Mouse (Mus musculus) liver, postnatal 0 days (tissue): ENCODE results near the gene Golga4. TPM values are rescaled to one million over a fixed set of nuclear protein-coding genes. Genes with fewer than 3 reads are reported as not detected.

Experiments
- ATAC-seq: fragments of 200-750 bp; cut with Nextera tagmentation; 2 replicates; pipeline ENCODE4 v1.8.0; 2017; ENCODE audit warnings: mild to moderate bottlenecking, moderate library complexity
- DNase-seq: peaks from one replicate; pipeline ENCODE4 v3.0.0-alpha.2; 2016
- H3K27ac ChIP-seq: fragments of 300-500 bp; sonication (generic); 2 replicates; pipeline ENCODE4 v1.5.1; 2014; ENCODE audit warnings: antibody characterized with exemption, moderate library complexity, mild to moderate bottlenecking, low read depth
- H3K27me3 ChIP-seq: fragments of 300-500 bp; sonication (generic); 2 replicates; pipeline ENCODE4 v1.6.1; 2014; ENCODE audit warnings: low read length, control low read depth, mixed read lengths; ENCODE audit not compliant: insufficient read depth
- H3K36me3 ChIP-seq: fragments of 300-500 bp; sonication (generic); replicated peaks from 2 replicates; pipeline ENCODE4 v1.6.1; 2014; ENCODE audit warnings: mild to moderate bottlenecking, control low read depth, low read length, moderate library complexity, mixed read lengths; ENCODE audit not compliant: insufficient read depth
- H3K4me1 ChIP-seq: fragments of 300-500 bp; sonication (generic); 2 replicates; pipeline ENCODE4 v1.6.1; 2014; ENCODE audit warnings: antibody characterized with exemption, mild to moderate bottlenecking, control low read depth; ENCODE audit not compliant: insufficient read depth
- H3K4me2 ChIP-seq: fragments of 300-500 bp; sonication (generic); 2 replicates; pipeline ENCODE4 v1.6.1; 2014; ENCODE audit warnings: low read depth, mild to moderate bottlenecking, low read length, moderate library complexity, mixed read lengths
- H3K4me3 ChIP-seq: fragments of 300-500 bp; sonication (generic); 2 replicates; pipeline ENCODE4 v1.5.1; 2014; ENCODE audit warnings: low read depth, low read length
- H3K9ac ChIP-seq: fragments of 300-500 bp; sonication (generic); replicated peaks from 2 replicates; pipeline ENCODE4 v1.6.1; 2014; ENCODE audit warnings: mild to moderate bottlenecking, moderate library complexity
- H3K9me3 ChIP-seq: fragments of 300-500 bp; sonication (generic); 2 replicates; pipeline ENCODE4 v1.6.1; 2016; ENCODE audit warnings: mild to moderate bottlenecking, control low read depth, low read length, mixed read lengths
- CTCF ChIP-seq: sonication (generic); IDR thresholded peaks from 2 replicates; pipeline ENCODE4 v1.5.1; 2016; ENCODE audit warnings: antibody characterized with exemption, low read depth
- EP300 ChIP-seq: IDR thresholded peaks from 2 replicates; pipeline ENCODE4 v1.6.1; 2016; ENCODE audit warnings: antibody characterized with exemption, low read depth, mild to moderate bottlenecking
- WGBS: fragments of 180-500 bp; shearing (Covaris S2); extraction: QIAGEN DNeasy Blood & Tissue Kit; methylation state at CpG from one replicate; pipeline ENCODE4 v1.1.7; 2014; ENCODE audit not compliant: insufficient replicate concordance; 5-methylcytosine and 5-hydroxymethylcytosine counted together
- polyA plus RNA-seq: library from polyadenylated mRNA; unstranded; fragments of >200 nt; fragmentation: Nextera tagmentation; extraction: Ambion mirVana; gene quantifications from 2 replicates; pipeline ENCODE4 v1.2.1, GENCODE M21; 2015

The Golga4 gene
- polyA plus RNA-seq, 1 experiment from 2014 or later = 12.5 TPM

DNA sequence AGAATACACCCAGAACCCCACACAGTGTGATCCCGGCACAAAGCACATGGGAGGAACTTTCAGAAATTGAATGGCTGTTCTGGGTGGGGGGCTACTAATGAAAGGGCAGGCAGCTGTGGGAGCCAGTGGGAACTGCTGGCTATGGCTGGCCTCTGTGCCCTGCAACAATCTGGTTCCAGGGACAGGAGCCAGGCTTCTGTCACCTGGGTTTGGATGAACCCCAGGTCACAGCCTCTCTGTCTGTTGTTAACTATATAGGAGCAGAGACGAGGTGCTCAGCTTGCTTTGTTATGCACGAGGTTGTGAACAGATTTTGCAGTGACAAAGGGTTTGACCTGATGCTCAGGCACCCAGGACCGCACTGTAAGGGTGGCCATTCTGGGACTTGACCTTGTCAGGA, 102.5 kb downstream of the Golga4 start:
- no peak for TF ChIP-seq EP300
- Histone ChIP-seq H3K4me3 (no peak overlapping the region), H3K27me3 (peaks cover 19% of the 10 kb centered on the region), H3K9ac (no peak overlapping the region), H3K9me3 (no peaks in the 10 kb centered on the region), H3K36me3 (no peaks in the 10 kb centered on the region), H3K4me2 (peak overlapping the region; percentile 33; the same call in 1 of the 2 replicates), H3K27ac (no peak overlapping the region), H3K4me1 (peaks cover 9% of the 10 kb centered on the region)
- ATAC-seq = no peak
- WGBS = 57% methylated on average over 4 of the region's 4 CpGs
- DNase-seq = no peak

- peaks cover 19% of the 10 kb centered on the region for H3K27me3 ChIP-seq
- peaks cover 9% of the 10 kb centered on the region for H3K4me1 ChIP-seq
- H3K9me3 ChIP-seq = no peaks in the 10 kb centered on the region
- DNase-seq (no peak), ATAC-seq (no peak)
- 0 out of 2 replicates have a peak overlapping the region, but pooled peaks have one; percentile 29 for H3K4me2 ChIP-seq
- no peak for TF ChIP-seq EP300
- peak; percentile 39 for TF ChIP-seq CTCF
- H3K36me3 ChIP-seq = no peaks in the 10 kb centered on the region
- 42% methylated on average over 10 of the region's 10 CpGs for WGBS
- peak overlapping the region; percentile 30; the same call in 1 of the 2 replicates for H3K27ac ChIP-seq
- H3K4me3 ChIP-seq = no peak overlapping the region
- H3K9ac ChIP-seq = no peak overlapping the region
Measured at GRCm38 (mm10) chr9:118610060-118610459, 104.0 kb downstream of the Golga4 start.

GRCm38 (mm10) chr9:118611111-118611541, 105.1 kb downstream of the Golga4 start:
- Histone ChIP-seq H3K4me2 (no peak overlapping the region), H3K9ac (no peak overlapping the region), H3K36me3 (no peaks in the 10 kb centered on the region), H3K4me3 (no peak overlapping the region), H3K27ac (peak overlapping the region; percentile 40; the same call in 1 of the 2 replicates), H3K27me3 (peaks cover 18% of the 10 kb centered on the region), H3K4me1 (peaks cover 9% of the 10 kb centered on the region), H3K9me3 (no peaks in the 10 kb centered on the region)
- peak; percentile 39 for DNase-seq
- 25% methylated on average over 14 of the region's 14 CpGs for WGBS
- no peak for TF ChIP-seq CTCF
- TF ChIP-seq EP300 = no peak
- ATAC-seq = peak; percentile 43; the same call in 1 of the 2 replicates

DNA sequence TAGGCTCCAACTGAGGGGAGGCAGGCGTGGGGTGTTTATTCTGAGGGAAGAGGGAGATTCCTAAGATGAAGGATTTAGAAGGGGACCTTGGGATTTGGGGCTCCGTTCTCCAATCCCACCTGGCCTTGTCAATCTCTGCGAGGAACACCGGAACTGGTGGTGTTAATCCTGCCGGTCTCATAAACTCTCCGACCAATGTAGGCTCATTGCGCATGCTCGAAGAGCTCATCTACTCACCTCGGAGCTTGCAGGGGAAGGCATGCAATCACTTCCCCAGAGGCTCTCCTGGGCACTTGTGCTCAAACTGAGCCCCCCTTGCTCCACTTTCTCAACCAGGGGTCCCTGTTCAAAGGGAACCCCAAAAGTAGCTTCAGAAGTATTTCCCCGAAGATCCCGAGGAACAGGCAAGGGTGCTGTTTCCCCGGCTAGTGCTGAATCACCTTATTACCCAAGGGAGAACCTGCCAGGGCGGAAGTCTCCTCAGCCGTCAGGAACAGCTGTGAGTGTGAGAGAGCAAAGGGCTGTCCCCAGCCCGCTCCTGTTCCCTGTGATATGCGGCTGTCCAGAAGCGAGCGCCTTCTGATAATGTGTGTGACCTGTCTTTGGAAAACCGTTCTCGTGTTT, 106.0 kb downstream of the Golga4 start:
- H3K9me3 ChIP-seq = no peaks in the 10 kb centered on the region
- no peak overlapping the region for H3K4me3 ChIP-seq
- H3K36me3 ChIP-seq = no peaks in the 10 kb centered on the region
- H3K27ac ChIP-seq = peak overlapping the region; percentile 40
- peak; percentile 46 for DNase-seq
- H3K4me1 ChIP-seq = peaks cover 9% of the 10 kb centered on the region
- 29% methylated on average over 20 of the region's 20 CpGs for WGBS
- no peak overlapping the region for H3K4me2 ChIP-seq
- no peak for TF ChIP-seq EP300
- no peak for TF ChIP-seq CTCF
- no peak overlapping the region for H3K9ac ChIP-seq
- H3K27me3 ChIP-seq = peaks cover 11% of the 10 kb centered on the region
- no peak for ATAC-seq

GRCm38 (mm10) chr9:118617237-118617636, 111.2 kb downstream of the Golga4 start:
- H3K27ac ChIP-seq = no peak overlapping the region
- WGBS = 47% methylated on average over 5 of the region's 5 CpGs
- H3K4me1 ChIP-seq = peaks cover 4% of the 10 kb centered on the region
- H3K4me2 ChIP-seq = no peak overlapping the region
- no peak overlapping the region for H3K9ac ChIP-seq
- DNase-seq (no peak), ATAC-seq (peak; percentile 45)
- no peak for TF ChIP-seq EP300
- no peak for TF ChIP-seq CTCF
- H3K27me3 ChIP-seq = no peaks in the 10 kb centered on the region
- H3K9me3 ChIP-seq = no peaks in the 10 kb centered on the region
- no peak overlapping the region for H3K4me3 ChIP-seq
- no peaks in the 10 kb centered on the region for H3K36me3 ChIP-seq

DNA sequence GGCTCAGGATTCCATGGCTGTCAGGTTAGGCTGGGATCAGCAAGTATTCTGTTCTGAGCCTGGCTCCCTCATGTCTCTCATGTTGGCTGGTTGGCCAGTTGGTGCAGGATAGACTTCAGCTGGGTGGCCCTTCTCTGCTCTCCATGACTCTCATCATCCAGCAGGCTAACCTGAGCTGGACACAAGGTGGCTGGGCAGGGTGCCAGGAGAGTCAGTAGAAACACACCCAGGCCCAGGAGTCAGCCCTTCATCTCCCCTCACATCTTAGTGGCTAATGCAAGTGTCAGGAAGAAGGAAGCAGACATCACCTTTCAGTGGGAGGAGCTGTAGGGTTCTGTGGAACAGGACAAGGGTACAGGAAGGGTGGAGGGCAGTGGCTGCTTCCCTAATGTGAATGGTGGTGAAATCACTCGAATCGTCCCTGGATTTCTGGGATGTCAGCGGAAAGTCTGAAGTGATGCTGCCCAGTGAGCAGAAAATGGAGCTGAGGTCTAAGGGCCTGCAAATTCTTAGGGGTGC, 112.7 kb downstream of the Golga4 start:
- TF ChIP-seq EP300 = no peak
- no peak for TF ChIP-seq CTCF
- 50% methylated on average over 3 of the region's 3 CpGs for WGBS
- H3K9me3 ChIP-seq = no peaks in the 10 kb centered on the region

More for the DNA sequence above, 112.7 kb downstream of the Golga4 start:
- H3K36me3 ChIP-seq = no peaks in the 10 kb centered on the region
- H3K9ac ChIP-seq = no peak overlapping the region
- H3K27me3 ChIP-seq = no peaks in the 10 kb centered on the region
- no peak for ATAC-seq
- H3K4me1 ChIP-seq = no peaks in the 10 kb centered on the region
- H3K27ac ChIP-seq = no peak overlapping the region
- no peak overlapping the region for H3K4me3 ChIP-seq
- no peak for DNase-seq
- no peak overlapping the region for H3K4me2 ChIP-seq
